Mouse (Mus musculus) brain, embryonic 14.5 days (tissue): ENCODE results near the gene Fkbp3.

Source experiments
- CTCF ChIP-seq: fragments of 200-500 bp; IDR thresholded peaks from 2 replicates; pipeline ENCODE4 v1.5.1; 2012; ENCODE audit warnings: inconsistent platforms, mild to moderate bottlenecking, moderate library complexity, borderline replicate concordance; ENCODE audit not compliant: insufficient read depth, insufficient read length; ENCODE audit errors: extremely low read depth
- POLR2A ChIP-seq: fragments of 200-500 bp; IDR thresholded peaks from 2 replicates; pipeline ENCODE4 v1.6.1; 2012; ENCODE audit warnings: mild to moderate bottlenecking, inconsistent platforms, borderline replicate concordance; ENCODE audit not compliant: poor library complexity, insufficient read depth, insufficient read length, severe bottlenecking; ENCODE audit errors: extremely low read depth

- TF ChIP-seq CTCF, result no peak
- peak; percentile 92 for TF ChIP-seq POLR2A
Measured at GRCm38 (mm10) chr12:65073611-65074178, at the start of gene Fkbp3.
